Mouse (Mus musculus): ENCODE measurements around the gene Rilpl1. TPM values are rescaled to one million over a fixed set of nuclear protein-coding genes. Genes with fewer than 3 reads are reported as not detected.
A peak's percentile ranks its signal among the peaks of the same experiment; 100 is the strongest.
"Not testable (repeated sequence)": the region's sequence is repeated elsewhere in the genome, so short reads cannot be mapped to it uniquely, and the experiment has no call there.

Rilpl1 gene
- polyA plus RNA-seq, 1 experiment from 2014 or later = 25.3 TPM

DNA sequence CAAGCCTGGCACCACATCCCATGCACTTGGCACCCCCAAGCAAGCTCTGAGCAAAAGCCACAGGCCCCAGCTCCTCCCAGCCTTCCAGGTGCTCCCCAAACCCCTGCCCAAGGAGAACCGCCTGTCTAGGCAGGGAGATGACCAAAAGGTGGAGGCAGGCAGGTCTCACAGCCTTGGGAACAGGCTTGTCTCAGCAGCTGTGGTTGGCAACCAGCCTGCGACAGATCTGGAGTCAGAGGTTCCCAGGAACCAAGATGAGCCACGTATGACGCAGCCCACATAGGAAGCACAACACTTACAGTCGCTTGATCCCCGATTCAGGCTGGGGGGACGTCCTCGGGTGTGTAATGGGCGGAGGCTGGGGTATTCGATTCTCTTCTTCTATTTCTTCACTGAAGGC lies 29.6 kb downstream of the Rilpl1 start:
- Histone ChIP-seq H3K4me3 (ENCODE audit: low read depth, low read length) (no peak overlapping the region), H3K27ac (ENCODE audit: low read depth, low read length) (no peak overlapping the region), H3K27me3 (ENCODE audit: control insufficient read depth, insufficient read depth, low read length) (no peaks in the 10 kb centered on the region), H3K4me2 (no peak overlapping the region), H3K36me3 (ENCODE audit: control insufficient read depth, insufficient read depth, low read length) (peaks cover 20% of the 10 kb centered on the region), H3K9ac (ENCODE audit: low read depth, low read length) (no peak overlapping the region), H3K9me3 (replicated peaks; ENCODE audit: control insufficient read depth, low read length) (no peaks in the 10 kb centered on the region), H3K4me1 (ENCODE audit: control insufficient read depth, insufficient read depth, low read length) (peaks cover 12% of the 10 kb centered on the region)
- no peak for ATAC-seq (replicated peaks; ENCODE audit: insufficient number of reproducible peaks, low FRiP score, low TSS enrichment)
- WGBS (ENCODE audit: insufficient replicate concordance) = 87% methylated on average over 10 of the region's 10 CpGs

DNA sequence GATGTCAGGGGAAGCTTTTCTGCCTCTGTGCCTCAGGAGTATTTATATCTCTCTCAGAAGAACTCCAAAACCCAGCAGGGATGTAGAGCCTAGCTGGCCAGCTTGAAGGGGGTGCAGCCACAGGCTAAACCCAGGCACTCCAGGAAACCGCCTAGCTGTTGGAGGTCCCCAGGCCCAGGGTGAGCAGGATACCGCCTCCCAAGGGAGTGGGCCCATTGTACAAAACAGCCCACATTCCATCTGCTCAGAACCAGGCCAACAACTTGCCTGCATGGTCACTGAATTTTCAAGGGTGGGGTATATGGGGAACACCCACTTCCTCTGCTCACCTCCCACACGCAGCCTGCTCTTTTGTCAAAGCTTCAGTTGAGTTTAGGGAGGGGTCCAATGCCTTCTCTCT lies 30.6 kb downstream of the Rilpl1 start:
- no peaks in the 10 kb centered on the region for H3K27me3 ChIP-seq (ENCODE audit: control insufficient read depth, insufficient read depth, low read length)
- no peak overlapping the region for H3K4me2 ChIP-seq
- H3K9ac ChIP-seq (ENCODE audit: low read depth, low read length) = no peak overlapping the region
- H3K27ac ChIP-seq (ENCODE audit: low read depth, low read length) = no peak overlapping the region
- no peak for ATAC-seq (replicated peaks; ENCODE audit: insufficient number of reproducible peaks, low FRiP score, low TSS enrichment)
- H3K9me3 ChIP-seq (replicated peaks; ENCODE audit: control insufficient read depth, low read length) = no peaks in the 10 kb centered on the region
- H3K36me3 ChIP-seq (ENCODE audit: control insufficient read depth, insufficient read depth, low read length) = peaks cover 21% of the 10 kb centered on the region
- no peak overlapping the region for H3K4me3 ChIP-seq (ENCODE audit: low read depth, low read length)
- peaks cover 12% of the 10 kb centered on the region for H3K4me1 ChIP-seq (ENCODE audit: control insufficient read depth, insufficient read depth, low read length)
- WGBS (ENCODE audit: insufficient replicate concordance) = 95% methylated on average over 3 of the region's 3 CpGs

GRCm38 (mm10) chr5:124500037-124500436 lies 31.2 kb downstream of the Rilpl1 start:
- WGBS (ENCODE audit: insufficient replicate concordance) = 79% methylated on average over 2 of the region's 4 CpGs
- peaks cover 26% of the 10 kb centered on the region for H3K36me3 ChIP-seq (ENCODE audit: control insufficient read depth, insufficient read depth, low read length)

GRCm38 (mm10) chr5:124499001-124499400 lies 32.2 kb downstream of the Rilpl1 start:
- Histone ChIP-seq H3K4me2 (no peak overlapping the region), H3K9ac (ENCODE audit: low read depth, low read length) (no peak overlapping the region), H3K9me3 (replicated peaks; ENCODE audit: control insufficient read depth, low read length) (no peaks in the 10 kb centered on the region), H3K36me3 (ENCODE audit: control insufficient read depth, insufficient read depth, low read length) (peaks cover 26% of the 10 kb centered on the region), H3K27ac (ENCODE audit: low read depth, low read length) (no peak overlapping the region), H3K27me3 (ENCODE audit: control insufficient read depth, insufficient read depth, low read length) (no peaks in the 10 kb centered on the region), H3K4me3 (ENCODE audit: low read depth, low read length) (no peak overlapping the region), H3K4me1 (ENCODE audit: control insufficient read depth, insufficient read depth, low read length) (peaks cover 12% of the 10 kb centered on the region)
- ATAC-seq (replicated peaks; ENCODE audit: insufficient number of reproducible peaks, low FRiP score, low TSS enrichment) = no peak
- WGBS (ENCODE audit: insufficient replicate concordance) = 34% methylated on average over 5 of the region's 5 CpGs

More at GRCm38 (mm10) chr5:124500037-124500436, 31.2 kb downstream of the Rilpl1 start:
- not testable (repeated sequence) for H3K4me2 ChIP-seq; H3K4me3 ChIP-seq (ENCODE audit: low read depth, low read length); H3K27ac ChIP-seq (ENCODE audit: low read depth, low read length); H3K9me3 ChIP-seq (replicated peaks; ENCODE audit: control insufficient read depth, low read length); H3K9ac ChIP-seq (ENCODE audit: low read depth, low read length); ATAC-seq (replicated peaks; ENCODE audit: insufficient number of reproducible peaks, low FRiP score, low TSS enrichment); H3K27me3 ChIP-seq (ENCODE audit: control insufficient read depth, insufficient read depth, low read length)
- peaks cover 12% of the 10 kb centered on the region for H3K4me1 ChIP-seq (ENCODE audit: control insufficient read depth, insufficient read depth, low read length)

GRCm38 (mm10) chr5:124498221-124498876 lies 32.8 kb downstream of the Rilpl1 start:
- H3K4me3 ChIP-seq (ENCODE audit: low read depth, low read length) = no peak overlapping the region
- peaks cover 24% of the 10 kb centered on the region for H3K36me3 ChIP-seq (ENCODE audit: control insufficient read depth, insufficient read depth, low read length)
- H3K9me3 ChIP-seq (replicated peaks; ENCODE audit: control insufficient read depth, low read length) = no peaks in the 10 kb centered on the region
- no peak overlapping the region for H3K4me2 ChIP-seq
- no peak overlapping the region for H3K9ac ChIP-seq (ENCODE audit: low read depth, low read length)
- peaks cover 12% of the 10 kb centered on the region for H3K4me1 ChIP-seq (ENCODE audit: control insufficient read depth, insufficient read depth, low read length)
- WGBS (ENCODE audit: insufficient replicate concordance) = 59% methylated on average over 9 of the region's 9 CpGs
- H3K27me3 ChIP-seq (ENCODE audit: control insufficient read depth, insufficient read depth, low read length) = no peaks in the 10 kb centered on the region
- H3K27ac ChIP-seq (ENCODE audit: low read depth, low read length) = peak overlapping the region; percentile 41
- 0 out of 2 replicates have a peak, but pooled peaks have one; percentile 53 for ATAC-seq (replicated peaks; ENCODE audit: insufficient number of reproducible peaks, low FRiP score, low TSS enrichment)

DNA sequence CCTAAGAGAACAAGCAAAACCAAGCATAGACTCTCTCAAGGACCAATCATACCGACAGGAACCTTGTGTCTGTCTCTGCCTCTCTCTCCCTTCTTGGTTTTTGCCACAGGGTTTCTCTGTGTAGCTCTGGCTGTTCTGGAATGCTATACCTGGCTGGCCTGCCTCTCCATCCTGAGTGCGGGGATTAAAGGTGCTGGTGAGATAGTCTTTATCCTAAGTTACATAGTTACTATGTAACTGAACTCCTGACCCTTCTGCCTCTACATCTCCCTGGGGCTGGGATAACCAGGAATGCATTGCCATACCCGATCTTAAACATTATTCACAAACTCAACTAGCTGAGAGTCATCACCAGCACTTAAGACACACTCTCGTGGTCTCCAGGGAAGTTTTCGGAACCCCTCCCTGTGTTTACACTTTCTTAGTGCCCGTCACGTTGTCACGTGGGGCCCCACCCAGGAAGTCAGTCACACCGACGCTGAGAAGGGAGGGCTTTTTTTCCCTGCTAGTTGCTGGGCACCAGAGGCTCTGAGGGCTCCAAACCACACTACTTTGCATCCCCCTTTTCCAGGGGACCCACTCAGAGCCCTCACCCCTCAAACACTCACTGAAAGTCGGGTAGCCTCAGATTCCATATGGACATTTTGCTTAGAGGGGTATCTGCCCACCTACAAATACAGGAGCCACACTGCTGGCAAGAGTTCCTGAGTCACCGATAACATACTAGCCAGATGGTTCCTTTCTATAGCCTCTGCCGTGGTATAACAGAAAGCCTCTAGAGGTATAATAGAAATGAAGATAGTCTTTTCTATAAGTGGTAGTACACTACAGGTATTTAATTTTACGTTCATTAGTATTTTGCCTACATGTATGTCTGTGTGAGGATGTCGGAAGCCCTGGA lies 34.3 kb downstream of the Rilpl1 start:
- H3K9ac ChIP-seq (ENCODE audit: low read depth, low read length) = no peak overlapping the region
- H3K4me2 ChIP-seq = no peak overlapping the region
- no peak for ATAC-seq (replicated peaks; ENCODE audit: insufficient number of reproducible peaks, low FRiP score, low TSS enrichment)
- no peaks in the 10 kb centered on the region for H3K27me3 ChIP-seq (ENCODE audit: control insufficient read depth, insufficient read depth, low read length)
- H3K27ac ChIP-seq (ENCODE audit: low read depth, low read length) = no peak overlapping the region
- peaks cover 28% of the 10 kb centered on the region for H3K36me3 ChIP-seq (ENCODE audit: control insufficient read depth, insufficient read depth, low read length)
- no peak overlapping the region for H3K4me3 ChIP-seq (ENCODE audit: low read depth, low read length)
- H3K4me1 ChIP-seq (ENCODE audit: control insufficient read depth, insufficient read depth, low read length) = peaks cover 12% of the 10 kb centered on the region
- 72% methylated on average over 15 of the region's 15 CpGs for WGBS (ENCODE audit: insufficient replicate concordance)
- H3K9me3 ChIP-seq (replicated peaks; ENCODE audit: control insufficient read depth, low read length) = no peaks in the 10 kb centered on the region

- H3K4me1 ChIP-seq (ENCODE audit: control insufficient read depth, insufficient read depth, low read length) = peaks cover 12% of the 10 kb centered on the region
- no peak overlapping the region for H3K4me3 ChIP-seq (ENCODE audit: low read depth, low read length)
- H3K9ac ChIP-seq (ENCODE audit: low read depth, low read length) = no peak overlapping the region
- H3K36me3 ChIP-seq (ENCODE audit: control insufficient read depth, insufficient read depth, low read length) = peaks cover 27% of the 10 kb centered on the region
- no peaks in the 10 kb centered on the region for H3K9me3 ChIP-seq (replicated peaks; ENCODE audit: control insufficient read depth, low read length)
- no peak for ATAC-seq (replicated peaks; ENCODE audit: insufficient number of reproducible peaks, low FRiP score, low TSS enrichment)
- H3K27me3 ChIP-seq (ENCODE audit: control insufficient read depth, insufficient read depth, low read length) = no peaks in the 10 kb centered on the region
- no peak overlapping the region for H3K27ac ChIP-seq (ENCODE audit: low read depth, low read length)
- no peak overlapping the region for H3K4me2 ChIP-seq
- 70% methylated on average over 7 of the region's 7 CpGs for WGBS (ENCODE audit: insufficient replicate concordance)
These were observed 35.6 kb downstream of the Rilpl1 start for GRCm38 (mm10) chr5:124495547-124495946.

DNA sequence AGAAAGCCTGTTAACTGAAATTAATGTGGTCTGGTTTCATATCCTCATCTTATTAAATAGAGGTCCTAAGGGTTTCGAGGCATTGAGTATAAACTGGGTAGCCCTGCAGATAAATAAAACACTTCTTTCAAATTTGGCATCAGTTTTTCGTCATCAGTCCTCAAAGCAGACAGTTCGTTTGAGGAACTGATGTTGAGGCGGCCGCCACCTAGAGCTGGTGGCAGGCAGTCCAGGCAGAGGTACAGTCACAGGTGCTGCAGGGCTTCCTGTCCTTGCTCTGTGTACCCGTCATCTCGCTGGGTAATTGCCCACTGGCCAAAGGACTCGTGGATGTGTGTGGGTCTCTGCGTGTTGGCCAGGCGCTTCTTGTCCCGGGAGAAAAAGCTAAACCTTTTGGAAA lies 37.7 kb downstream of the Rilpl1 start:
- Histone ChIP-seq H3K27me3 (ENCODE audit: control insufficient read depth, insufficient read depth, low read length) (no peaks in the 10 kb centered on the region), H3K27ac (ENCODE audit: low read depth, low read length) (no peak overlapping the region), H3K9ac (ENCODE audit: low read depth, low read length) (no peak overlapping the region), H3K36me3 (ENCODE audit: control insufficient read depth, insufficient read depth, low read length) (peaks cover 33% of the 10 kb centered on the region), H3K9me3 (replicated peaks; ENCODE audit: control insufficient read depth, low read length) (no peaks in the 10 kb centered on the region), H3K4me3 (ENCODE audit: low read depth, low read length) (no peak overlapping the region), H3K4me1 (ENCODE audit: control insufficient read depth, insufficient read depth, low read length) (peaks cover 5% of the 10 kb centered on the region), H3K4me2 (no peak overlapping the region)
- ATAC-seq (replicated peaks; ENCODE audit: insufficient number of reproducible peaks, low FRiP score, low TSS enrichment) = no peak
- 79% methylated on average over 11 of the region's 11 CpGs for WGBS (ENCODE audit: insufficient replicate concordance)

All from heart, embryonic 11.5 days (tissue).